Mouse (Mus musculus) testis, adult 2 months (tissue): ENCODE measurements around the gene BC004004.

Source experiments
- CTCF ChIP-seq: fragments of 200-500 bp; IDR thresholded peaks from 2 replicates; pipeline ENCODE4 v1.5.1; 2012; ENCODE audit warnings: low read depth, mild to moderate bottlenecking, inconsistent platforms, low read length, moderate library complexity; ENCODE audit not compliant: control insufficient read depth, insufficient read depth, insufficient replicate concordance
- POLR2A ChIP-seq: fragments of 200-500 bp; IDR thresholded peaks from 2 replicates; pipeline ENCODE4 v1.6.1; 2012; ENCODE audit warnings: low read depth, mild to moderate bottlenecking, inconsistent platforms, low read length, moderate library complexity; ENCODE audit not compliant: control insufficient read depth

GRCm38 (mm10) chr17:29273889-29274288 is 5.3 kb downstream of the BC004004 start:
- TF ChIP-seq CTCF = no peak
- no peak for TF ChIP-seq POLR2A
